Mouse (Mus musculus) frontal cortex, postnatal 25 days (tissue): Measurements from ENCODE around the gene Trim26.
A peak's percentile ranks its signal among the peaks of the same experiment; 100 is the strongest.
"Not testable (repeated sequence)": the region's sequence is repeated elsewhere in the genome, so short reads cannot be mapped to it uniquely, and the experiment has no call there.

Experiments
- DNase-seq, 2 experiments: peaks; one replicate each; pipeline ENCODE4 v3.0.0; 2022; ENCODE audit warnings: low spot score in 2 of 2

Trim26 gene

DNA sequence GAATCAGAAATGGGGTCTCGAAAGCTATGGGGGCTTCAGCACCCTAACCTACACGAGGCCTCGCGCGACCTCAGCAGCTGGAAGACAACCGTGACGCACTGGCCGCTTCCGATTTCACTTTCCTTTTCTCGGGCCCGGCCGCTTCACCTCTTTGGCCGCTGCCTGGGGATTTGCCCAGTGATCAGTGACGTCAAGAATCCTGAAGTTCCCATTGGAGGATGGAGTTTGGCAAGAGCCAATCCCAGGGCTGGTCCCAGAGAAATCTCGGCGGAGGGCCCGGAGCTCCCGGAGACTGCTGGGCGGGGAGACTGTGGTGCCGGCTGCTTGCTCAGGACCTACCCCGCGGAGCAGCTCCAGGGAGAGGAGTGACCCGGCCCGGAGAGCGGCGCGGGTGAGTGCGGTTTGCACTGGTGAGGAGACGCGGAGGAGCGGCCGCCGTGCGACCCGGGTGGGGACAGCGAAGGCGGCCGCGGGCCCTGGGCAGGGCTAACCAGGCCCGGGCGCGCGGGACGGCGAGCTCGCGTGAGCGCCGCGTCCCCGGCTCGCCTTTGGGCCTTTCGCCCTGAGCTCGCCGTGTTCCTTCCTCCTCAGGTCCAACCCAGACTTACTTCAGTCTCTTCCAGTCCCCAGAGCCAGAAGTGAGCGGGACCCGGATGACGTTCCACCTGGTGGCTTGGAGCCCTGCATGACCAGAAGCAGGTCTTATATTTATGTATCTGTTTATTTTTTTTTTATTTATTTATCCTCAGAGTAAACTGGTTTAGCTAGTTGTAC is at the start of gene Trim26:
TSS of gene Trim26 (plus strand) at position 261 of the 774 bp plus-strand sequence.
- DNase-seq = peak; percentile 94 to 97

DNA sequence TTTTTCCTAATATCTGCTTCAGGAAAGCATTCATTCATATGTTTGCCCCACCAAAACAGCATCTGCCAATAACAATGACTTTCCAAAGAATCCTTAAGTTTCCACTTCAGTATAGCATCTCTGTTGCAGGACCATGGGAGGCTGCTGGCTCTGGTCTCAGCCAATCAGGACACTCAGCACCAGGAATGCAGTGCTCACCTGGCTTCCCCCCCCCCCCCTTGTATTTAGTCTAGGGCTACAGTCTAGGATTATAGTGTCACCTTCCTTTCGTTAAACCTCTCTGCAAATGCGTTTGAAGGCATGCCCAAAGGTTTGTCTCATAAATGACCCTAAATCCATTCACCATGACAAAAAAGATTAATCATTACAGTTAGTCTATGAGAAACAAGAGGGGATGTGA is 48.6 kb upstream of the Trim26 start:
- no peak for DNase-seq

DNA sequence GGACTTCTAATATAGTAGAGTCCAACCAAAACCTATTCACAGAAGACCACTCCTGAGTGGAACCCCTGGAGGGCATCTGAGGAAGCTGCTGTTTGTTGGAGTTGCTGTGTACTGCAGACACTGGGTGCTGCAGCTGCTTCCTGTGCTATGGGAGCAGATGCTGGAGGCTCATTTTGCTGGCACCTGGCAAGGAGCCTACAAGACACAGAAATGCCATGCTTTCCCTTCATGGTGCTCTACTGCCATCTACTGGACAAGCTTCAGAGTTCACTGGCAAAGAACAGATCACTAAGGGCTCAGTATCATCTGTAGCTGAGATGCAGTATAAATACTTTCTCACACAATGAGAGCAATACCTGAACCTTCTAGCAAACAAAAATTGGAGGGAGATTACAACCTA is 48.1 kb upstream of the Trim26 start:
- peak; percentile 48 to 72 for DNase-seq

DNA sequence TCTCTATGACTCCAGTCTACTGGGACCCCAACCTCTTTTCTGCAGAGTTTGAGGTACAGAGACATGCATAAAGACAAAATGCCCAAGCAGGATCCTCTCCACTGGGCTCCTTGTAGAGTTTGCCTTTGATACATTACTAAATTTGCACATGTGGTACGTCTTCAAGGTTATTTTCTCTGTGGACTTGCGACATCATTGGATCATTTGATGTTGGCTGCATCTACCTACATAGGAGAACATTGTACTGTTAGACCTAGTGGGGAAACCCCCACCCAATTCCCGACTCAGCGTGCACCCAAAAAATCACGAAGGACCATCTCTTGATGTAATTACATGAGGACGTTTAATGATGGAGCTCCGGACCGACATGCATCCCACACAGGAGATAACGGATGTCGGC is 37.4 kb upstream of the Trim26 start:
- DNase-seq = no peak

- not testable (repeated sequence) for DNase-seq
Observed at GRCm38 (mm10) chr17:36799921-36800462, 36.9 kb upstream of the Trim26 start.

- DNase-seq = no peak
Observed at GRCm38 (mm10) chr17:36811871-36812270, 25.1 kb upstream of the Trim26 start, which contains the start of gene H2-M10.6. TSS of gene H2-M10.6 (plus strand) at chr17:36812171.

- DNase-seq = peak; percentile 15 to 22
Observed at GRCm38 (mm10) chr17:36824005-36824404, 12.9 kb upstream of the Trim26 start.

- DNase-seq = no peak
Observed at GRCm38 (mm10) chr17:36825525-36825924, 11.4 kb upstream of the Trim26 start.

- peak; percentile 57 to 79 for DNase-seq
Observed at GRCm38 (mm10) chr17:36826002-36826401, 10.9 kb upstream of the Trim26 start.

- no peak for DNase-seq
Observed at GRCm38 (mm10) chr17:36828488-36828887, 8.4 kb upstream of the Trim26 start.

DNA sequence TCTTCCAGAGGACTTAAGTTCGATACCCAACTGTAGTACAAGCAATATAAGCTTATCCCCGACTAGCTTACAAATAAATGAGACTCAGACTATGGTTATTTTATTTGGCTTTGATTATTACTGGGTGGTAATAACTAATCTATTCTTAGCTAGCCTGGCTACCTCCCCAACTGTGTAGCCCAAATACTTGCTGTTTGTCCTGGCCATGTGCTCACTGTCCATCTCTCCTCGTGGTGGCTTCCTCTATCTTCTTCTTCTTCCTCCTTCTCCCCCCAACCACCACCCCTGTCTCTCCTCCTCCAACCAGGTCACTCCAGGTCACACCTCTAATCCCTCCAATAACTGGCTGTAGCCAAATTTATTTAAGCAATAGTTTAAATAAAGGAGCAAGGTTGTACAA is 6.5 kb upstream of the Trim26 start:
- DNase-seq = no peak

DNA sequence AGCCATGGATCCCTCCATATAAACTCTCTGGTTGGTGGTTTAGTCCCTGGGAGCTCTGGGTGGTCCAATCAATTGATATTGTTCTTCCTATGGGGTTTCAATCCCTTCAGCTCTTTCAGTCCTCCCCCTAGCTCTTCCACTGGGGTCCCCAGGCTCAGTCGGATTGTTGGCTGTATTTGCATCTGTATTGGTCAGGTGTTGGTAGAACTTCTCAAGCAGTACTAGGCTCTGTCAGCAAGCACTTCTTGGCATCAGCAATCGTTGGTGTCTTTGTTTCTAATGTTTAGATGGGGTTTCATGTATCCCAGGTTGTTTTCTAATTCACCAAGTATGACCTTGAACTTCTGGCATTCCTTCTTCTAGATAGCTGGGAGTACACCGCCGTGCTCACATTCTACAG is 4.2 kb upstream of the Trim26 start:
- no peak for DNase-seq

DNA sequence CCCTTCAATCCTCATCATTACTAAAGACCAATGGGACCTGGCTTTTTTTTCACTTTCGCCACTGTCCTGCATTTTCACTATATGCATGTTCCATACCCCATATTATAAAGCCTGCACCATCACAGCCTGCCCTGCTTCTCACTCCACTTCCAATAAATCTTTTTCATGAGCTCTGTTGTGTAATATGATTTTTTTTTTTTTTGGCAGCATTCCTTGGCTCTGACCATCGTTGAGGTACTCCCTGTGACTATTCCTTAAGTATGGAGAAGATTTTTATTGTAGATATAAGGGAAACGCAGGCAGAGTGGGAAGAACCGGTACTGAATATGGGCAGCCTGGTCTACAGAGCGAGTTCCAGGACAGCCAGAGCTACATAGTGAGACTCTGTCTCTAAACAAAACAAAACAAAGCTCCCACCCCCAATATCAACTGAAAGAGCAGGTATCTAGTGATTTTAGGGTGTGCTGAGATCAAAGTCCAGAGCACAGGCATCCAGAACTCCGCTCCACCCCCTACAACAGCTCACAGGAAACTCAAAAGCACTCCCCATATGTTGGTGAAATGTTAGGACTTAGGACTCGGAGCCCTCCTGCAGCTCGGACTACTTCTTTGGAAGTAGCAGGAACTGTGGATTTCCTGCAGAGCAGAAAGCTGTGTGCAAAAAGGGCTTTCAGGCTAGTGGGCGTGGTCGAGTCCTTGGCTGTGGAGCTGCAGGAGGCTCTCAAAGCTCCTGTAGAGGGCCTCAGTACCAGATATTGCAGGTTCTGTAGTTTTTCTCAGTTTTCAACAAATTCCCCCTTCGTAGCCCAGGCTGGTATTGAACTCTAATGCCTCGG is 1.1 kb upstream of the Trim26 start:
- DNase-seq = peak; percentile 20 to 34

DNA sequence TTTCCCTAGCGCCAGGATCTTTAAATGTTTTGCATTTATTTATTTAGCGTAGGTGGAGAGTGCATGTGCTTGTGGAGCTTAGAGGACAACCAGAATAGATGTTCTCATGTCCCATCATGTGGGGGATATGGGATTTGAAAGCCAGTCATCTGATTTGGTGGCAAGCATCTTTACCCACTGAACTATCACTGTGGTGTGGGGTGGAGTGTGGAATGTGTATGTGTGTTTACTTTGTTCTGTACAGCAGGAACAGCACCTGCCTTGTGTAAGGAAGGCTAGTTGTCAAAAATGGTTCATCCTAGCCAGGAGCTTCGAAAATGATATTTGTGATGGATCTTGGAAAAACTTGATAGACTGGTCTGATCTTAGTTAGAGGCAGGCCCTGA is 514 bp upstream of the Trim26 start:
- no peak for DNase-seq

- no peak for DNase-seq
Observed at GRCm38 (mm10) chr17:36839001-36839400, 2.1 kb downstream of the Trim26 start.

DNA sequence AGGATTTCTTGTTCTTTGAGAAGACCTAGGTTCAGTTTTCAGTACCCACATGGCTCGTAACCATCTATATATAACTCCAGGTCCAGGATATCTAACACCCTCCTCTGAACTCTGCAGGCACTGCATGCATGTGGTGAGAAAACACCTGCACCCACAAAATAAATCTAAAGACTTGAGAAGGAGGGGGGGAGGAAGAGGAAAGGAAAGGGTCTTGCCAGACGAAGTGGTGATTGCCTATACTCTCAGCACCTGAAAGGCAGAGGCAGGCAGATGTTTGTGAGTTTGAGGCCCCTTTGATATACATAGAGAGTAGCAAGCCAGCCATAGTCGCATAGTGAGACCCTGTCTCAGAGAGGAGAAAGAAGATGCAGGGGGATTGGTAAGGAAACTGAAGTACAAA is 3.0 kb downstream of the Trim26 start:
- no peak for DNase-seq

GRCm38 (mm10) chr17:36840961-36841445 is 4.1 kb downstream of the Trim26 start:
- no peak for DNase-seq

DNA sequence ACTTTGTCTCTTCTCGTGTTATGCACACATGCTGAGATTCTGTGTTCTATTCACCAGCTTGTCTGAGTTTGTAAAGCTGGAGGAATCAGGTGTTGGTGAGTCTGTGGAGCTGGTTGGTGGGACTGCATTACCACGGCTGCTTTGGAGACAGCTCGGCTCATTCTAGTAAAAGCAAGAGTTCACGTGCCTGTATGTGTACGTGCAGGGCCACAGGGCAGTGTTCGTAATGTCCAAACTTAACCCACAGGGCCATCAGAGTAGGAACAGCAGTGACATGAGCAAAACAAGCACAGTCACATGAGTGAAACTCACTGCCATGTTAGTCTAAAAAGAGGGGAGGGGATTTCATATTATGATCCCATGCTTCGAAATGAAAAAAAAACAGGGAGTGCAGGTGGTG is 6.8 kb downstream of the Trim26 start:
- DNase-seq = no peak

DNA sequence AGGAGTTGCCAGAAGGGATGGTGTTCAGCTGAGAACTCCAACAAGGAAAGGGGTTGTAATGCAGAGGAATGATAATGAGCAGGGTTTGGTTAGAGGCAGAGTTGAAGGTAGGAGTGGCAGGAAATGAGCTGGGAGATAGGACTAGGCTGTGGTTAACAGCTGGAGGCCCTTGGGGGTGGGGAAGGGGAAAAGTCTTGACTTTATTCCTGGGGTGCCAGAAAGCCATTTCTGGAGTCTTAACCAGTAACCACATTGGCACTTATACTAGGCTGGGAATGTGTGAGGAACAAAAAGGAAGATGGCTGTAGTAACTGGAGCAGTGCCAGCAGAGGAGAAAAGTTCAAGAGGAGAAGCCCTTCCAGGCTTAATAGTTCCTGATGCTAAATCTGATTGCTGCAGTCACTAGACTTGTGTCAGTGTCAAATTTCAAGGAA is 7.4 kb downstream of the Trim26 start:
- DNase-seq = no peak

- no peak for DNase-seq
Observed at GRCm38 (mm10) chr17:36844725-36845124, 7.8 kb downstream of the Trim26 start.

DNA sequence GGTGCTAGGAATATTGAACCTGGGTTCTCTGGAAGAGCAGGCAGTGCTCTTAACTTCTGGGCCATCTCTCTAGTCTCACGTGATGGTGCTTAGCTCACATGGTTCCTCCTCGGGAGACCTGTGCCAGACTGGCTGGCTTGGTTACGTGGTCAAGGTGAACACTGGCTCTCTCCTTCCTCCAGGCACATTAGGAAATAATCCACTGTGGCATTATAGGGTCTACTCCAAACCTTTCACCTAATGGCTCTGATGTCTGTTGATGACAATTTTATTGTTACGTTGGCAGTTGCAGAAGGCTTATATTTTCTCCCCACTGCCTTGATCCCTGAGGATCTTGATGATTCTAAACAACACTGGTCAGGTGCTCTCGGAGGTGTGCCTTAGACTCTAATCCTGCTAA is 12.0 kb downstream of the Trim26 start:
- DNase-seq = no peak

- no peak for DNase-seq
Observed at GRCm38 (mm10) chr17:36849992-36850391, 13.1 kb downstream of the Trim26 start.
